27 mouse cellular contexts compared by ENCODE assay signal in the genomic region with DNA sequence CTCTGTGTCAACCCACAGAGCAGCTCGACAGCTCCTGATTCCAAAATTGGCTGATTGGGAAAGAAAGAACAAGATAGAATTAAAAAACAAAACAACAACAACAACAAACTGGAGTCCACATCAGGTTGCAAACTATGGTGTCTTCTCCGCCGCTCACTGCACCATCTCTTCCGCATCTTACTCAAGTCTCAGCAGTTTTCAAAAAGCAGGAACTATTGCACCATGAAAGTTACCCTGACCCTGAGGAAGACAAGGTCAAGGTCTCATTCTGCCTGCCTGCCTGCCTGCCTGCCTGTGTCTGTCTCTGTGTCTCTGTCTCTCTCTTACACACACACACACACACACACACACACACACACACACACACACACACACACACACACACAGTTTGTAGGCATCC. TPM values are rescaled to one million over a fixed set of nuclear protein-coding genes. Genes with fewer than 3 reads are reported as not detected.
DNase-seq lines count a peak whose midpoint lies in the region; ATAC-seq and TF ChIP-seq lines count a peak whose summit lies in the region.
"Had no signal": no experiment of that assay in that cellular context is flagged by ENCODE, and none has a peak within 500 bp of the region (broad histone marks: within the 10 kb centered on the region; RNA-seq: fewer than 3 reads in every experiment).

No protein-coding gene starts in this region.

- peak overlapping the region; percentile 64 for H3K4me3 ChIP-seq in bone marrow, adult 2 months (replicated peaks; ENCODE audit: control insufficient read depth, low read depth, low read length)
- H3K4me3 ChIP-seq: embryonic facial prominence, embryonic 15.5 days; erythroblast, embryonic 14.5 days; heart, embryonic 13.5 days; hindbrain, embryonic 12.5 days had no signal

- DNase-seq in adrenal gland, postnatal 36 days: peak; percentile 37 to 49
- no peak for DNase-seq in adrenal gland, postnatal 4 days (ENCODE audit: low spot score in 2 of 2)
- peak; percentile 42 for DNase-seq in 416B (ENCODE audit: low read depth)
- no peak for DNase-seq in layer of hippocampus, adult 9-11 months
- DNase-seq: B cell, adult 2 months; cerebellum, adult 11 months; cerebellum, adult 8-10 months; cerebellum, postnatal 14 days; embryo, embryonic 11 days; gastrocnemius, postnatal 14 days; heart, postnatal 36 days had no signal

- peak; percentile 46; the same call in 1 of the 2 replicates for ATAC-seq in neutrophil, adult 5-6 weeks (ENCODE audit: extremely low read depth, insufficient number of reproducible peaks, low FRiP score, poor library complexity, severe bottlenecking)
- ATAC-seq: CD4-positive, CD25-positive, alpha-beta regulatory T cell, adult 4 months; forebrain, embryonic 16.5 days; hindbrain, embryonic 16.5 days; inflammation-experienced regulatory T-cells, adult 6 months; intestine, postnatal 0 days had no signal

- no peak for TF ChIP-seq CTCF in bone marrow, adult 2 months (IDR thresholded peaks at IDR 0.05; ENCODE audit: control insufficient read depth, insufficient read depth, low read length)

- no peak for TF ChIP-seq POLR2A in bone marrow, adult 2 months (IDR thresholded peaks at IDR 0.05; ENCODE audit: borderline replicate concordance, control insufficient read depth, low read depth, low read length)

- WGBS in bone marrow, adult 2 months: 65% methylated on average over 4 of the region's 4 CpGs

- no peaks in the 10 kb centered on the region; the same call in 1 of the 2 replicates for H3K4me1 ChIP-seq in bone marrow, adult 2 months (ENCODE audit: control insufficient read depth, insufficient read depth, low read length)
- H3K4me1 ChIP-seq: embryonic facial prominence, embryonic 15.5 days; heart, embryonic 13.5 days; hindbrain, embryonic 12.5 days had no signal

- H3K27ac ChIP-seq in bone marrow, adult 2 months (ENCODE audit: control insufficient read depth, insufficient read depth, low read depth, low read length, poor library complexity): peak overlapping the region; percentile 70
- H3K27ac ChIP-seq: embryonic facial prominence, embryonic 15.5 days; heart, embryonic 13.5 days; hindbrain, embryonic 12.5 days had no signal

RNA-seq across cellular contexts. Expression of a gene that starts 48.1 kb away (rescaled TPM):
- not detected for total RNA-seq in adrenal gland, postnatal 36 days (2021)
- not detected for total RNA-seq in adrenal gland, postnatal 4 days (2021)
- not detected in 2 replicates for polyA plus RNA-seq in bone marrow, adult 2 months (2011; ENCODE audit: insufficient read depth, insufficient read length, low replicate concordance, missing spikeins)
- not detected in 2 replicates for total RNA-seq in neutrophil, adult 5-6 weeks (2017)
- total RNA-seq: common myeloid progenitor, adult 5-6 weeks; G1E; gastrocnemius, postnatal 14 days; heart, postnatal 36 days had no signal
- polyA plus RNA-seq: CD4-positive, CD25-positive, alpha-beta regulatory T cell, adult 4 months; embryonic facial prominence, embryonic 11.5 days; erythroblast, embryonic 14.5 days; forebrain, embryonic 11.5 days; frontal cortex, adult 2 months; G1E; heart, embryonic 13.5 days; inflammation-experienced regulatory T-cells, adult 6 months had no signal

Comparison
In these comparisons a context has a peak if more than half of its experiments do, and no peak if none do; other contexts are left out.
1. DNase-seq: peak in adrenal gland, postnatal 36 days (2 of 2) and 416B (single experiment); none in adrenal gland, postnatal 4 days (0 of 2) and layer of hippocampus, adult 9-11 months (single experiment).